Mouse (Mus musculus) testis, adult 2 months (tissue): ENCODE measurements around the gene Zcchc24. TPM values are rescaled to one million over a fixed set of nuclear protein-coding genes. Genes with fewer than 3 reads are reported as not detected.
A peak's percentile ranks its signal among the peaks of the same experiment; 100 is the strongest.

Source experiments
- H3K27ac ChIP-seq: fragments of 200-500 bp; 2 replicates; pipeline ENCODE4 v1.5.1; 2012; ENCODE audit warnings: low read depth, low read length; ENCODE audit not compliant: control insufficient read depth, insufficient read depth
- H3K27me3 ChIP-seq: fragments of 200-500 bp; 2 replicates; pipeline ENCODE4 v1.6.1; 2012; ENCODE audit warnings: mild to moderate bottlenecking, low read length, moderate library complexity; ENCODE audit not compliant: control insufficient read depth, insufficient read depth
- H3K36me3 ChIP-seq: fragments of 200-500 bp; 2 replicates; pipeline ENCODE4 v1.6.1; 2012; ENCODE audit warnings: mild to moderate bottlenecking, low read length; ENCODE audit not compliant: control insufficient read depth, insufficient read depth
- H3K4me1 ChIP-seq: fragments of 200-500 bp; 2 replicates; pipeline ENCODE4 v1.6.1; 2012; ENCODE audit warnings: low read length; ENCODE audit not compliant: control insufficient read depth, insufficient read depth
- H3K4me3 ChIP-seq: fragments of 200-500 bp; 2 replicates; pipeline ENCODE4 v1.5.1; 2012; ENCODE audit warnings: low read depth, mild to moderate bottlenecking, low read length, moderate library complexity, mixed read lengths; ENCODE audit not compliant: control insufficient read depth
- CTCF ChIP-seq: fragments of 200-500 bp; IDR thresholded peaks from 2 replicates; pipeline ENCODE4 v1.5.1; 2012; ENCODE audit warnings: low read depth, mild to moderate bottlenecking, inconsistent platforms, low read length, moderate library complexity; ENCODE audit not compliant: control insufficient read depth, insufficient read depth, insufficient replicate concordance
- POLR2A ChIP-seq: fragments of 200-500 bp; IDR thresholded peaks from 2 replicates; pipeline ENCODE4 v1.6.1; 2012; ENCODE audit warnings: low read depth, mild to moderate bottlenecking, inconsistent platforms, low read length, moderate library complexity; ENCODE audit not compliant: control insufficient read depth
- polyA plus RNA-seq: library from polyadenylated mRNA; depleted of rRNA; stranded (reverse); fragments of >200 nt; gene quantifications from 2 replicates; pipeline ENCODE4 v1.2.3, GENCODE M21; 2012

Gene Zcchc24
- polyA plus RNA-seq, 1 experiment, result 2.7 TPM

DNA sequence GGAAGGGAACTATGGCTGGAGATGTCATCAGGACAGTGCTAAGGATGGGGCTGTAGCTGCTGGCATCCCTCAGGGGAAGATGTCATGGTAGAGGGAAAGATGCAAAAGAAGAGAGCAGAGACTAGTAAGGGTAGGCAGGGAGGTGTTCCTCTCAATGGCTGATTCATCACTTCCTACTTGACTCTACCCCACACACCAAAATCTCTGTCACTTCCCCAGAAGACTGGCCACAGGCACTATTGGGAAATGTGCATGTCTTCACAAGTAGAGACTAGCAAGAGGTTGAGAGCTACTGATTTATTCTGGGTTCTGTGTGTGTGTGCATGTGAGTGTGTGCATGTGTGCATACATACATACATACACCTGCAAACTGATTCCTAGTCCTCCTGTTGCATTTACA is 20.4 kb upstream of the Zcchc24 start:
- no peaks in the 10 kb centered on the region for H3K36me3 ChIP-seq
- no peaks in the 10 kb centered on the region for H3K4me1 ChIP-seq
- H3K27ac ChIP-seq, result no peak overlapping the region
- no peaks in the 10 kb centered on the region for H3K27me3 ChIP-seq
- no peak for TF ChIP-seq CTCF
- no peak for TF ChIP-seq POLR2A
- no peak overlapping the region for H3K4me3 ChIP-seq

GRCm38 (mm10) chr14:25788201-25788600 is 19.4 kb upstream of the Zcchc24 start:
- Histone ChIP-seq H3K27ac (no peak overlapping the region), H3K36me3 (no peaks in the 10 kb centered on the region), H3K4me3 (no peak overlapping the region), H3K4me1 (no peaks in the 10 kb centered on the region), H3K27me3 (no peaks in the 10 kb centered on the region)
- TF ChIP-seq POLR2A, result no peak
- no peak for TF ChIP-seq CTCF

GRCm38 (mm10) chr14:25787387-25787910 is 18.6 kb upstream of the Zcchc24 start:
- Histone ChIP-seq H3K36me3 (no peaks in the 10 kb centered on the region), H3K4me1 (no peaks in the 10 kb centered on the region), H3K27ac (0 out of 2 replicates have a peak overlapping the region, but pooled peaks have one; percentile 9), H3K4me3 (no peak overlapping the region), H3K27me3 (no peaks in the 10 kb centered on the region)
- no peak for TF ChIP-seq POLR2A
- TF ChIP-seq CTCF, result no peak

DNA sequence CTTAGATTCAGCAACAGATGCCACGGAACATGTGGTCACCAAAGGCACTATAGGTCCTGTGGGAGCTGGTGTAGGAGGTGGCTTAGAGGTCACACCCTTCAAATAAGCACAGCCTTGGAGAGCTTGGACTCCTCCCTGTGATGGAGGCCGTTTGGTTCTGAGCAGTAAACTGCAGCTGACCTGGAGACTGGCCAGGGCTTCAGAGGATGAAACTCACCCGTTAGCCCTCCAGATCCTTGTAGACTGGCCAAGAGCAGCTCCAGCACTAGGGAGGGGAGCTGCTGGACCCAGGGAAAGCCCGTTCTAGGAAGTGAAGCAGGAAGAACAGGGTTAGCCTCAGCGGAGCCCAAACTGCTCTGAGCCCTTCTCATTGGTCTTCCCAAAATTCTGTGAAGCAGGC is 18.1 kb upstream of the Zcchc24 start:
- H3K27me3 ChIP-seq, result no peaks in the 10 kb centered on the region
- H3K4me1 ChIP-seq, result no peaks in the 10 kb centered on the region
- H3K27ac ChIP-seq, result no peak overlapping the region
- TF ChIP-seq POLR2A, result no peak
- no peak overlapping the region for H3K4me3 ChIP-seq
- H3K36me3 ChIP-seq, result no peaks in the 10 kb centered on the region

DNA sequence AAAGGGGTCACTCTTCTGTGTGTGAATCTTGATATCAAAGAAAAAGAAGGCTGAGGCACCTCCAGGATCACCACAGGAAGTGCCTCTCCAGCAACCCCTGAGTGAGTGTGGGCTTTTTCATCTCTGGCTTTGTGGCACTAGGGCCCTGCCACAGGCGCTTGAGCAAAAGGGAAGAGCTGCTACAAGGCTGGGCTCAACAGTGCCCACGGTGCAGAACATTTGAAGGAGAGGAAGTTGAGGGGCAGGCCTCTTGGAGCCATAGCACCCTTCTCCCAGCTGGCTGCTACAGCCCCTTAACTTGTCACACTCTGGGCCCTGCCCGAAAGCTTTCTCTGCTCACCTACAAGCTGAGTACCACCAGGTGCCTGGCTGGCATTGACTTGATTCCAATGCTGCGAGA is 16.4 kb upstream of the Zcchc24 start:
- H3K27ac ChIP-seq, result no peak overlapping the region
- no peaks in the 10 kb centered on the region for H3K4me1 ChIP-seq
- no peak for TF ChIP-seq POLR2A
- no peak for TF ChIP-seq CTCF

GRCm38 (mm10) chr14:25783220-25783619 is 14.4 kb upstream of the Zcchc24 start:
- H3K27ac ChIP-seq, result no peak overlapping the region

More for the DNA sequence above, 16.4 kb upstream of the Zcchc24 start:
- H3K36me3 ChIP-seq, result no peaks in the 10 kb centered on the region
- H3K4me3 ChIP-seq, result no peak overlapping the region
- H3K27me3 ChIP-seq, result no peaks in the 10 kb centered on the region

DNA sequence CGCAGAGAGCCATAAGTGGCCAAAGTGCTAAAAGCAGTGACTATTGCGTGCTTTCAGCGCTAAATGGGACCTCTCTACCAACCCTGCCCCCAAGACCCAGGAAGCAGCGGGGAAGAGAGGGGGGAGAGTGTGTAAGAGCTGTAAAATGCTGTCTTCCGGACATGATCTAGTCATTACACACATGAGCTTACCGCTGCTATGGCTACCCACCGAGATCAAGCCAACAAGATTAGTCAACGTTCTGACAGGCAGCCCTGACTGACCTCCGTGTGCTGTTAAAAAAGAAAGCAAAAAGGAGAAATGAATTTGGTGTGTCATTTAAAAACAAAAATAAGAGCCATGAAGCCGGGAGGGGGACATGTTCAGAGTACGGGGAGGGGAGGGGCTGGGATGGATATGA is 11.8 kb upstream of the Zcchc24 start:
- H3K27ac ChIP-seq, result no peak overlapping the region
- TF ChIP-seq POLR2A (no peak), CTCF (no peak)
- no peaks in the 10 kb centered on the region for H3K36me3 ChIP-seq
- H3K4me3 ChIP-seq, result no peak overlapping the region
- no peaks in the 10 kb centered on the region; the same call in 1 of the 2 replicates for H3K4me1 ChIP-seq
- no peaks in the 10 kb centered on the region for H3K27me3 ChIP-seq

More at GRCm38 (mm10) chr14:25783220-25783619, 14.4 kb upstream of the Zcchc24 start:
- Histone ChIP-seq H3K4me3 (no peak overlapping the region), H3K36me3 (no peaks in the 10 kb centered on the region), H3K27me3 (no peaks in the 10 kb centered on the region), H3K4me1 (no peaks in the 10 kb centered on the region)
- TF ChIP-seq POLR2A, result no peak
- TF ChIP-seq CTCF, result no peak

DNA sequence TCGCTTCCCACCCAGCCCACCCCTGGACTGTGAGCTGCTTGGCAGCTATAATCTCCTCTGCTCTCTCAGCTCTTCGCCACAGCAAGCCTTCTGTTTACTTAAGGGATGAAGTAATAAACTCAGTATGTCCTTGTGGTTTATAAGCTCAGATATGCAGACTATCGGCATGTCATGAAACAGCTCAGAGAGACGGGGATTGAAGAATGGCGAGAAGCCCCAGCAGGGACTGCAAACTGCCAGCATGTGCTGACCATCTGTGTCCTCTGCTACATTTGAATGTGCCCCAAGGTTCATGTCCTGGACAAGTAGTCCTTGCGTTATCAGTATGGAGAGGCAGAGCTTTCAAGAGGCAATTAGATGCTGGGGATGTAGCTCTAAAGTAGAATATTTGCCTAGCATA is 7.5 kb upstream of the Zcchc24 start:
- no peak for TF ChIP-seq CTCF
- TF ChIP-seq POLR2A, result no peak
- no peaks in the 10 kb centered on the region for H3K27me3 ChIP-seq
- H3K36me3 ChIP-seq, result no peaks in the 10 kb centered on the region
- H3K4me3 ChIP-seq, result no peak overlapping the region
- H3K27ac ChIP-seq, result no peak overlapping the region
- H3K4me1 ChIP-seq, result no peaks in the 10 kb centered on the region; the same call in 1 of the 2 replicates
